Mouse (Mus musculus) heart, adult 2 months (tissue): ENCODE measurements around the gene Dzank1.
A peak's percentile ranks its signal among the peaks of the same experiment; 100 is the strongest.

ENCODE experiments used
- CTCF ChIP-seq: fragments of 200-600 bp; IDR thresholded peaks from 2 replicates; pipeline ENCODE4 v1.8.1; 2022; ENCODE audit warnings: antibody characterized with exemption, mild to moderate bottlenecking, moderate library complexity
- POLR2A ChIP-seq: fragments of 200-500 bp; IDR thresholded peaks from 2 replicates; pipeline ENCODE4 v1.6.1; 2011; ENCODE audit warnings: mild to moderate bottlenecking, low read depth, low read length, control low read depth; ENCODE audit not compliant: insufficient read depth

GRCm38 (mm10) chr2:144526981-144527820 is at the start of gene Dzank1, which contains the start of gene Polr3f:
- no peak for TF ChIP-seq CTCF
- TF ChIP-seq POLR2A: peak; percentile 54; the same call in 1 of the 2 replicates
